Mouse (Mus musculus) forebrain, embryonic 14.5 days (tissue): ENCODE results near the gene Dlgap3. TPM values are rescaled to one million over a fixed set of nuclear protein-coding genes. Genes with fewer than 3 reads are reported as not detected.

Experiments used
- ATAC-seq: fragments of 200-750 bp; cut with Nextera tagmentation; 2 replicates; pipeline ENCODE4 v1.8.0; 2017; ENCODE audit warnings: mild to moderate bottlenecking, moderate library complexity
- DNase-seq: peaks from one replicate; pipeline ENCODE4 v3.0.0-alpha.2; 2015; ENCODE audit warnings: low spot score
- H3K27ac ChIP-seq: fragments of 300-500 bp; sonication (generic); 2 replicates; pipeline ENCODE4 v1.5.1; 2014; ENCODE audit warnings: low read depth, mild to moderate bottlenecking, control low read depth, low read length, moderate library complexity
- H3K27me3 ChIP-seq: fragments of 300-500 bp; sonication (generic); replicated peaks from 2 replicates; pipeline ENCODE4 v1.6.1; 2014; ENCODE audit warnings: low read length, control low read depth, mixed read lengths; ENCODE audit not compliant: control insufficient read depth, insufficient read depth
- H3K36me3 ChIP-seq: fragments of 300-500 bp; sonication (generic); 2 replicates; pipeline ENCODE4 v1.6.1; 2014; ENCODE audit warnings: low read length, control low read depth; ENCODE audit not compliant: control insufficient read depth, insufficient read depth
- H3K4me1 ChIP-seq: fragments of 300-500 bp; sonication (generic); 2 replicates; pipeline ENCODE4 v1.6.1; 2014; ENCODE audit warnings: antibody characterized with exemption, low read length, control low read depth; ENCODE audit not compliant: control insufficient read depth, insufficient read depth
- H3K4me2 ChIP-seq: fragments of 300-500 bp; sonication (generic); 2 replicates; pipeline ENCODE4 v1.6.1; 2014; ENCODE audit warnings: mild to moderate bottlenecking, control low read depth, low read length
- H3K4me3 ChIP-seq: fragments of 300-500 bp; sonication (generic); 2 replicates; pipeline ENCODE4 v1.5.1; 2014; ENCODE audit warnings: low read depth, low read length, control low read depth
- H3K9ac ChIP-seq: fragments of 300-500 bp; sonication (generic); 2 replicates; pipeline ENCODE4 v1.6.1; 2014; ENCODE audit warnings: mild to moderate bottlenecking, low read length, control low read depth, moderate library complexity
- H3K9me3 ChIP-seq: fragments of 300-500 bp; sonication (generic); replicated peaks from 2 replicates; pipeline ENCODE4 v1.6.1; 2016; ENCODE audit warnings: low read length, control low read depth, mixed read lengths; ENCODE audit not compliant: control insufficient read depth
- WGBS: fragments of 180-500 bp; shearing (Covaris S2); extraction: QIAGEN DNeasy Blood & Tissue Kit; methylation state at CpG from one replicate; pipeline ENCODE4 v1.1.7; 2014; 5-methylcytosine and 5-hydroxymethylcytosine counted together
- polyA plus RNA-seq: library from polyadenylated mRNA; unstranded; fragments of >200 nt; fragmentation: Nextera tagmentation; extraction: Ambion mirVana; gene quantifications from 2 replicates; pipeline ENCODE4 v1.2.1, GENCODE M21; 2014

Dlgap3 gene
- polyA plus RNA-seq = 8.4 and 10.8 TPM in 2 replicates

DNA sequence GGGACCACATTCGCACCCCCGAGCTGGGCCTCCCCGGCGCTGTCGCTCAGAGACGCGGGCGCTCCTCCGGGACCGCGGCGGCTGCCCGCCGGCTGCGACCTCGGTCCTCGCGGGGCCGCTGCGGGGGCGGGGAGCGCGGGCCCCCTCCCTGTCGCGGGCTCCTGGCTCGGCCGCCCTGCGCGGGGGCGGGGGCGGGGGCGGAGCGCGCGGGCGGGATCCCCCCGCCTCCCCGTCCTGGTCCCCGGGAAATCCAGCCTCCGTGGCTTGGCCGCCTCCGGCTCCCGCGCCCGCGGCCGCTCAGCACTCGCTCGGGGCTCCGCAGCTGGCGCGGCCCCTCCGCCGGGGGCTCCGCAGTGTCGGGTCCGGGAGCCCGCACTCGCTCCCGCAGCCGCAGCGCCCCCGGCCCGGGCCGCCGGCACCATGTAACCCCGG lies at the start of gene Dlgap3:
Dlgap3 (plus strand) TSS at position 291 of the 432 bp plus-strand sequence.
- Histone ChIP-seq H3K4me1 (peaks cover 21% of the 10 kb centered on the region), H3K4me2 (peak within 1 kb of the TSS; percentile 97), H3K36me3 (no peaks in the 10 kb centered on the region), H3K9ac (peak within 1 kb of the TSS; percentile 88), H3K4me3 (peak within 1 kb of the TSS; percentile 81), H3K9me3 (no peaks in the 10 kb centered on the region), H3K27me3 (no peaks in the 10 kb centered on the region; the same call in 1 of the 2 replicates), H3K27ac (peak within 1 kb of the TSS; percentile 58)
- peak; percentile 61 for ATAC-seq
- peak; percentile 72 for DNase-seq
- under 1% methylated on average over 27 of the region's 67 CpGs for WGBS

DNA sequence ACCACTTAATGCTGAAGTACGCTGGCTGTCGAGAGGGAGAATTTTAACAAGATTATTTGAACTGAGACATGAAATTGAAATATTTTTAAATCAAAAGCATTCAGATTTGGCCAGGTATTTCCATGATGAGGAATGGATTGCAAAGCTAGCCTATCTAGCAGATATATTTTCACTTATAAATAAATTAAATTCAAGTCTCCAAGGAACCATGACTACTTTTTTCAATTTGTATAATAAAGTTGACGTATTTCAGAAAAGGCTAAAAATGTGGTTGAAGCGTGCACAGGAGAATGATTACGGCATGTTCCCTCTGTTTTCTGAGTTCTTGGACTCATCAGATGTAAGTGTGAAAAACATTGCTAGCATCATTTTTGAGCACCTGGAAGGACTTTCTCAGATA lies 45.6 kb upstream of the Dlgap3 start, which contains the start of gene Tmem35b:
Tmem35b (plus strand) TSS at position 301 of the 400 bp plus-strand sequence.
- Histone ChIP-seq H3K36me3 (peaks cover 13% of the 10 kb centered on the region), H3K27ac (no peak within 1 kb of the TSS), H3K9ac (no peak within 1 kb of the TSS), H3K4me3 (no peak within 1 kb of the TSS), H3K27me3 (no peaks in the 10 kb centered on the region), H3K9me3 (no peaks in the 10 kb centered on the region), H3K4me1 (peaks cover 8% of the 10 kb centered on the region; the same call in 1 of the 2 replicates), H3K4me2 (no peak within 1 kb of the TSS)
- no peak for ATAC-seq
- no peak for DNase-seq
- 94% methylated on average over 5 of the region's 5 CpGs for WGBS

DNA sequence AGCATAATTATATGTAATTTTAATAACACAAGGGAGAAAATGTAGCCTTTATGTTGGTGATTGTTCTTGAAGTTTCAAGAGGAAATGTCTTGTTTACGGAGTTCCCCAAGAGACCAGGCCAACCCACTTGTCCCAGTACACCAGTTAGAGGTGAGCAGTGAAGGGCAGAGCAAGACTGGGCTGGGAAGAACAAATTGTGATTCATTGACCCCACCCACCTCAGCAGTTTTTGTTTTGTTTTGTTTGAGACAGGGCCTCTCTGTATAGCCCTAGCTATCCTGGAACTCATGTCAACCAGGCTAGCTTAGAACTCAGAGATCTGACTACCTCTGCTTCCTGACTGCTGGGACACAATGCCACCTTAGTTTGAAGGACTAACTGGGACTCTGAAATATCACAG lies 44.7 kb upstream of the Dlgap3 start:
- H3K27me3 ChIP-seq = no peaks in the 10 kb centered on the region
- H3K4me3 ChIP-seq = no peak overlapping the region
- H3K36me3 ChIP-seq = peaks cover 19% of the 10 kb centered on the region
- H3K4me2 ChIP-seq = no peak overlapping the region
- peaks cover 8% of the 10 kb centered on the region; the same call in 1 of the 2 replicates for H3K4me1 ChIP-seq
- no peak overlapping the region for H3K27ac ChIP-seq
- no peaks in the 10 kb centered on the region for H3K9me3 ChIP-seq
- no peak overlapping the region for H3K9ac ChIP-seq
- WGBS = 89% methylated on average over 1 of the region's 1 CpGs
- ATAC-seq (no peak), DNase-seq (no peak)

DNA sequence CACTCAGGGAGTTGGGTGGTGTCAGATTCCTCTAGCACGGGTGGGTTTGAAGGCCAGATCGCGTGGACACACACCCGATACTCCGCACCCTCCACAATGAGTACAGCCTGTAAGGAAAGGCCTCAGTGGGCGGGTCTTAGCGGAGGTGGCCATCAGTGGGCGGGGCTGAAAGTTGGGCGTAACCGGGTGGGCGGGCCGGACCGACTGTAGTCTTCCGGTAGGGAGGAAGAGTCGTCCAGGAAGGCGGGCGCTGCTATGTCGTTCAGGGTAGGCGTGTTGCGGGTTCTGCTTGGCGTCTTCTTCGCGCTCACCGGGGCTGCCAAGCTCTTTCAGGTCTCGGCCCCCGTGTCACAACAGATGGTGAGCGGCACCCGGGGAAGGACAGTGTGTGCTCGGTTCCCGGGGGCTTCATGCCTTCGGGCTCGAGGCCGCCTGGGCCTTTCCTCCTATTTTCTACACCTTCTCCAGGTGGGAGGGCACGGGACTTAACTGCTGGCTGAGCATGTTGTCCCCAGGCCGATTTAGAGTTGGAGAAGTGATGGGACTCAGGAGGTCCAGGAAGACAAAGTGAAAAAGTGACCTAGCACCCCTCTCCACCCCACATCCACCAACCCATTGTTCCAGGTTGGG lies 43.1 kb upstream of the Dlgap3 start:
- Histone ChIP-seq H3K27ac (no peak overlapping the region), H3K36me3 (peaks cover 19% of the 10 kb centered on the region), H3K9ac (peak overlapping the region; percentile 78), H3K4me1 (peaks cover 8% of the 10 kb centered on the region; the same call in 1 of the 2 replicates), H3K27me3 (no peaks in the 10 kb centered on the region), H3K4me3 (peak overlapping the region; percentile 54), H3K4me2 (peak overlapping the region; percentile 69), H3K9me3 (no peaks in the 10 kb centered on the region)
- DNase-seq = peak; percentile 90
- peak; percentile 96 for ATAC-seq
- under 1% methylated on average over 35 of the region's 35 CpGs for WGBS

DNA sequence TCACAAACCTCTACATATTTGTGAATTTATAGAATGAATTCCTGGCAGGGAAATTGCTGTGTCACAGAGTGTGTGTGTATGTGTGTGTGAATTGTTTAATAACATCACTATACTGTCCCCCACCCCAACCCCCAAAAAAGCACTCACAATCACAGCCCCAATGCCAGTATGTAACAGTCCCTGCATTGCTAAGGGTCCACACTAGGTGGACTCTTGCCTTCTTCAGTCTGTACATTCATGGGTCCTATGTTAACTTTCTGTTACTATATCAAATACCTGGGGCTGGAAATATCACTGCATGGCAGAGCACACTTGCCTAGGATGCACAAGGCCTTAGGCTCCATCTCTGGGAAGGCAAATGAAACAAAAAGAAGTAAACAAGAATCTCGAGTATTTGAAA lies 34.3 kb upstream of the Dlgap3 start:
- Histone ChIP-seq H3K36me3 (no peaks in the 10 kb centered on the region), H3K4me1 (no peaks in the 10 kb centered on the region)
- no peak for DNase-seq

DNA sequence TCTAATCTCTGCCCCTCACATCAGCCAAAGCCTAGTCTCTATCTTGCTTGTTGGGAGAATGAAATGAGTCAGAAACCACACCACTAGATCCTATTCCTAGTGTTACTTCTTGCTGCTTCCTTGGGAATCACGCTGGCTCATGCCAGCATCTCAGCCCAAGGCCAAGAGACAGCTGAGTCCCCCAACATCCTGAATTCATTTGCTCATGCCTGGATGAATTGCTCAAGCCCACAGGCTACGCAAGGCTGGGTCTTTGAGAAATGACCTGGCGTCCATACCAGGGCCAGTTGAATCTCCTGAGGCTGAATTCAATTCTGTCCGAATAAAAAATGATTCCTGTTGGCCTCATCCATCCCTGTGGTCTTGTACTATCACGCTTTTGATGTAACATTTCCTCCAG lies 31.4 kb upstream of the Dlgap3 start:
- no peaks in the 10 kb centered on the region for H3K36me3 ChIP-seq
- ATAC-seq = no peak
- no peak overlapping the region for H3K4me3 ChIP-seq
- H3K27ac ChIP-seq = no peak overlapping the region
- H3K4me2 ChIP-seq = no peak overlapping the region
- no peaks in the 10 kb centered on the region for H3K4me1 ChIP-seq
- WGBS = 87% methylated on average over 5 of the region's 5 CpGs
- H3K9me3 ChIP-seq = no peaks in the 10 kb centered on the region
- no peaks in the 10 kb centered on the region for H3K27me3 ChIP-seq
- DNase-seq = no peak
- H3K9ac ChIP-seq = no peak overlapping the region

More for the DNA sequence above, 34.3 kb upstream of the Dlgap3 start:
- Histone ChIP-seq H3K4me2 (no peak overlapping the region), H3K27me3 (no peaks in the 10 kb centered on the region), H3K4me3 (no peak overlapping the region), H3K9me3 (no peaks in the 10 kb centered on the region), H3K9ac (no peak overlapping the region), H3K27ac (no peak overlapping the region)
- WGBS = 50% methylated on average over 1 of the region's 1 CpGs
- ATAC-seq = no peak

DNA sequence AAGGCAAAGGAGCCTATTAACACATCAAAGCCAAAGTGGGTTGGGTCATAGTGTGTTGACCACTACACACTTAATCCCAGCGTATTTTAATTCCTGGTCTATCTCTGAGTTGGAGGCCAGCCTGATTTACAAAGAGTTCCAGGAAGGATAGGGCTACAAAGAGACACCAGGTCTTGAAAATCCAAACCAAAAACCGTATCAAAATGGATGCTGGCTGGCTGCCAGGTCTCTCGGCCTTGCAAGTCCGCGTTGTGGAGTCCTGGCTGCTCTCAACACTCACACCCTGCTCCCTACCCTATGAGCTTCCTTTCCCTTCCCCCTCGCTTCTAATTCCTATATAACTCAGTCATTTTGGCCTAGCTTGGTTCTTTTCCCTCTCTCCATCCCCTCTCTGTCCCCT lies 30.5 kb upstream of the Dlgap3 start:
- Histone ChIP-seq H3K9me3 (no peaks in the 10 kb centered on the region), H3K4me1 (no peaks in the 10 kb centered on the region), H3K36me3 (no peaks in the 10 kb centered on the region), H3K4me2 (no peak overlapping the region), H3K9ac (no peak overlapping the region), H3K27me3 (no peaks in the 10 kb centered on the region), H3K4me3 (no peak overlapping the region), H3K27ac (no peak overlapping the region)
- no peak for ATAC-seq
- 33% methylated on average over 6 of the region's 6 CpGs for WGBS
- peak; percentile 8 for DNase-seq

DNA sequence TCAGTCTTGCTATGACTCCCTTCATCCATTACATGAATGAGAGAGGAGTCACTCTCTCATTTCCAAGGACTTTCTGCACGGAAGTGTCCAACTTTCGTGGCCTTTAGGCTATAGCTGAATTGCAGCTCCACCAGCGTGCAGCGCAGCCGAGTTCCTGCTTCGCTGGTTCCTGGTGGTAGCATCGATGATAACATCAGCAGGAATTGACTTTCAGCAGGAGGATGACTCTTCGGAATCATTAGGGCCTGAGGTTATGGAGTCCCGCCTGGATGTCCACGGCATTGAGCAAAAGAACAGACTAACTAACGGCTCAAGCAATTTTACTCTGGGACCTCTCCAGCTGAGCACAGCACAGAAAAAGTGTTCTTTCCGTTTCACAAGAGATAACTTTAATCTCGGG lies 19.0 kb upstream of the Dlgap3 start:
- DNase-seq = no peak
- Histone ChIP-seq H3K4me1 (no peaks in the 10 kb centered on the region), H3K4me2 (no peak overlapping the region), H3K9me3 (no peaks in the 10 kb centered on the region), H3K36me3 (no peaks in the 10 kb centered on the region), H3K9ac (no peak overlapping the region), H3K27me3 (no peaks in the 10 kb centered on the region), H3K27ac (no peak overlapping the region), H3K4me3 (no peak overlapping the region)
- WGBS = 87% methylated on average over 13 of the region's 13 CpGs
- no peak for ATAC-seq

DNA sequence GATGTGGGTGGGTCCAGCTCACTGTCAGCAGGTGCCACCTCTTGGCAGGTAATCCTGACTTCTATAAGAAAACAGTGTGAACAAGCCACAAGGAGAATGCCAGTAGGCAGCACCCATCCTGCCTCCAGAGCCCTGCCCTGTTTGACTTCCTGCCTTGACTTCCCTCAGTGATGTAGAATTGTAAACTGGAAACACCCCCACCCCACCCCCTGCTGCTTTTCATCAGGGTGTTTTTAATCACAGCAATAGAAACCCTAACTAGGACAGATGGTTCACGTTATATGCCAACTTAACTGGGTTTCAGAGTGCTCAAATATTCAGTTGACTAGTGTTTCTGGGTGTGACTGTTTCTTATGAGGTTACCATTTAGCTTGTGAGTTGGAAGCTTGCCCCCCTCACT lies 15.7 kb upstream of the Dlgap3 start:
- no peak overlapping the region for H3K4me2 ChIP-seq
- no peak overlapping the region for H3K27ac ChIP-seq
- WGBS = 42% methylated on average over 1 of the region's 1 CpGs
- DNase-seq (no peak), ATAC-seq (no peak)
- no peak overlapping the region for H3K4me3 ChIP-seq
- H3K9ac ChIP-seq = no peak overlapping the region
- no peaks in the 10 kb centered on the region for H3K4me1 ChIP-seq
- H3K27me3 ChIP-seq = no peaks in the 10 kb centered on the region
- no peaks in the 10 kb centered on the region for H3K36me3 ChIP-seq
- H3K9me3 ChIP-seq = no peaks in the 10 kb centered on the region
